Mouse (Mus musculus): ENCODE data around the gene Spout1.

Spout1 gene

GRCm38 (mm10) chr2:30130156-30130555, 48.1 kb downstream of the Spout1 start:
- peak; percentile 51 for DNase-seq (ENCODE audit: low read depth, low spot score)

GRCm38 (mm10) chr2:30128789-30129188, 49.5 kb downstream of the Spout1 start:
- peak; percentile 71 for DNase-seq (ENCODE audit: low read depth, low spot score)

- DNase-seq (ENCODE audit: low read depth, low spot score), result peak; percentile 96
Observed at GRCm38 (mm10) chr2:30124472-30125274, 53.6 kb downstream of the Spout1 start, which contains the start of gene Zer1. Zer1 (minus strand) TSS chr2:30124585.

GRCm38 (mm10) chr2:30123729-30124471, 54.4 kb downstream of the Spout1 start:
- no peak for DNase-seq (ENCODE audit: low read depth, low spot score)

Measured in ZHBTc4 (cell line).